Comparison of ENCODE assay signal across 25 mouse cellular contexts in genomic region chr5:108385632-108386031, GRCm38 (mm10). TPM values are rescaled to one million over a fixed set of nuclear protein-coding genes. Genes with fewer than 3 reads are reported as not detected.
DNase-seq lines count a peak whose midpoint lies in the region; ATAC-seq and TF ChIP-seq lines count a peak whose summit lies in the region.
"Had no signal": no experiment of that assay in that cellular context is flagged by ENCODE, and none has a peak within 500 bp of the region (broad histone marks: within the 10 kb centered on the region; RNA-seq: fewer than 3 reads in every experiment).

No protein-coding gene starts in this region.

- peak; percentile 61 for DNase-seq in layer of hippocampus, adult 11-12 months (ENCODE audit: low spot score)
- DNase-seq in layer of hippocampus, postnatal 10 days (ENCODE audit: low spot score in 2 of 2), result no peak
- DNase-seq in 3134 (ENCODE audit: extremely low read depth, insufficient read length, low spot score), result peak; percentile 35
- DNase-seq in NIH3T3 (ENCODE audit: low read depth), result peak; percentile 27
- peak; percentile 64 to 89 for DNase-seq in left cerebral cortex, postnatal 25 days (ENCODE audit: low spot score in 2 of 2)
- DNase-seq in gastrocnemius, adult 2 months, result no peak
- DNase-seq: cerebellum, adult 11 months; cerebellum, postnatal 25 days; gastrocnemius, postnatal 36 days; heart, postnatal 10 days; liver; liver, postnatal 0 days; thymus, adult 18-20 months had no signal

- no peak overlapping the region for H3K27ac ChIP-seq in gastrocnemius, adult 2 months
- H3K27ac ChIP-seq: embryonic facial prominence, embryonic 10.5 days; forebrain, embryonic 13.5 days; heart, embryonic 10.5 days; hindbrain, embryonic 14.5 days; kidney, embryonic 15.5 days; neural tube, embryonic 13.5 days had no signal

- intact Hi-C loops in left cerebral cortex, postnatal 25 days (cut with DNase I), result loop anchor here (1.0 kb wide), 2 partner anchors 16 to 22 kb away; no protein-coding TSS in a partner anchor
- intact Hi-C loops in gastrocnemius, adult 2 months (cut with DNase I), result no loop called here

- no peak overlapping the region for H3K4me3 ChIP-seq in gastrocnemius, adult 2 months
- H3K4me3 ChIP-seq: embryonic facial prominence, embryonic 10.5 days; forebrain, embryonic 13.5 days; heart, embryonic 10.5 days; kidney, embryonic 15.5 days; neural tube, embryonic 13.5 days had no signal

- no peak for TF ChIP-seq CTCF in gastrocnemius, adult 2 months (IDR thresholded peaks at IDR 0.05)

- ATAC-seq in inflammation-experienced regulatory T-cells, adult 6 months, result no peak
- ATAC-seq: forebrain, embryonic 13.5 days; intestine, embryonic 16.5 days; liver, postnatal 0 days had no signal

RNA-seq across cellular contexts. Expression of gene Pde6b, which starts 2.6 kb away (rescaled TPM):
- under 1 TPM in 1 of 2 experiments, not detected in 1; 0.25 TPM for total RNA-seq in layer of hippocampus, postnatal 10 days (2021)
- total RNA-seq in left cerebral cortex, postnatal 25 days (2021), result under 1 TPM; 0.16 to 0.27 TPM
- polyA plus RNA-seq in inflammation-experienced regulatory T-cells, adult 6 months (2017; shearing (Covaris generic)), result 1 to 10 TPM; 1.2 to 1.4 (median 1.3) TPM
- total RNA-seq in gastrocnemius, adult 2 months (2021), result not detected
- total RNA-seq: adrenal gland, adult 18-20 months; gastrocnemius, postnatal 36 days; heart, postnatal 10 days had no signal
- polyA plus RNA-seq: brain, embryonic 14.5 days; large intestine, adult 2 months; small intestine, adult 2 months had no signal

RNA-seq across cellular contexts. Expression of gene Gm42517, which starts 17.9 kb away (rescaled TPM):
- 10 to 100 TPM; 61.9 to 70.5 TPM for total RNA-seq in layer of hippocampus, postnatal 10 days (2021)
- total RNA-seq in left cerebral cortex, postnatal 25 days (2021), result 10 to 100 TPM; 69.2 to 70.0 TPM
- polyA plus RNA-seq in inflammation-experienced regulatory T-cells, adult 6 months (2017; shearing (Covaris generic)), result not detected
- total RNA-seq in gastrocnemius, adult 2 months (2021), result under 1 TPM; 0.13 to 0.28 TPM
- polyA plus RNA-seq: embryonic facial prominence, embryonic 10.5 days; kidney, embryonic 15.5 days; liver, postnatal 0 days had no signal

RNA-seq across cellular contexts. Expression of gene Atp5k, which starts 48.6 kb away (rescaled TPM):
- 100 to 1,000 TPM; 414 to 429 TPM for total RNA-seq in layer of hippocampus, postnatal 10 days (2021)
- total RNA-seq in left cerebral cortex, postnatal 25 days (2021), result 100 to 1,000 TPM; 270 to 287 TPM
- polyA plus RNA-seq in inflammation-experienced regulatory T-cells, adult 6 months (2017; shearing (Covaris generic)), result 100 to 1,000 TPM; 180 to 317 (median 253) TPM
- 100 to 1,000 TPM; 595 to 950 TPM for total RNA-seq in gastrocnemius, adult 2 months (2021)

Comparison
In these comparisons a context has a peak if more than half of its experiments do, and no peak if none do; other contexts are left out.
1. DNase-seq: peak in layer of hippocampus, adult 11-12 months (single experiment), 3134 (single experiment), NIH3T3 (single experiment) and left cerebral cortex, postnatal 25 days (2 of 2); none in layer of hippocampus, postnatal 10 days (0 of 2) and gastrocnemius, adult 2 months (single experiment).
2. RNA of gene Gm42517, which starts 17.9 kb away (total RNA-seq): 61.9 to 70.5 TPM in layer of hippocampus, postnatal 10 days and 69.2 to 70.0 TPM in left cerebral cortex, postnatal 25 days; 0.13 to 0.28 TPM in gastrocnemius, adult 2 months; every median in the first group is over 10 times any median in the second.